Mouse (Mus musculus) neural tube, embryonic 12.5 days (tissue): ENCODE measurements around the gene Gdpd5. TPM values are rescaled to one million over a fixed set of nuclear protein-coding genes. Genes with fewer than 3 reads are reported as not detected.
"Not testable (repeated sequence)": the region's sequence is repeated elsewhere in the genome, so short reads cannot be mapped to it uniquely, and the experiment has no call there.

Source experiments
- ATAC-seq: fragments of 200-750 bp; cut with Nextera tagmentation; 2 replicates; pipeline ENCODE4 v1.8.0; 2017; ENCODE audit warnings: low read depth, mild to moderate bottlenecking, moderate TSS enrichment, moderate library complexity; ENCODE audit not compliant: low FRiP score
- H3K27ac ChIP-seq: fragments of 300-500 bp; sonication (generic); 2 replicates; pipeline ENCODE4 v1.5.1; 2016
- H3K27me3 ChIP-seq: fragments of 300-500 bp; sonication (generic); replicated peaks from 2 replicates; pipeline ENCODE4 v1.6.1; 2016; ENCODE audit warnings: mild to moderate bottlenecking
- H3K36me3 ChIP-seq: fragments of 300-500 bp; sonication (generic); 2 replicates; pipeline ENCODE4 v1.6.1; 2016; ENCODE audit warnings: mild to moderate bottlenecking
- H3K4me1 ChIP-seq: fragments of 300-500 bp; sonication (generic); 2 replicates; pipeline ENCODE4 v1.6.1; 2016
- H3K4me2 ChIP-seq: fragments of 300-500 bp; sonication (generic); replicated peaks from 2 replicates; pipeline ENCODE4 v1.6.1; 2016; ENCODE audit warnings: mild to moderate bottlenecking
- H3K4me3 ChIP-seq: fragments of 300-500 bp; sonication (generic); 2 replicates; pipeline ENCODE4 v1.5.1; 2016
- H3K9ac ChIP-seq: fragments of 300-500 bp; sonication (generic); 2 replicates; pipeline ENCODE4 v1.6.1; 2016; ENCODE audit warnings: mild to moderate bottlenecking
- H3K9me3 ChIP-seq: fragments of 300-500 bp; sonication (generic); 2 replicates; pipeline ENCODE4 v1.6.1; 2016; ENCODE audit warnings: mild to moderate bottlenecking
- WGBS: fragments of 180-500 bp; shearing (Covaris S2); methylation state at CpG from one replicate; pipeline ENCODE4 v1.1.7; 2016; 5-methylcytosine and 5-hydroxymethylcytosine counted together
- polyA plus RNA-seq: library from polyadenylated mRNA; unstranded; fragments of >200 nt; fragmentation: Nextera tagmentation; extraction: Ambion mirVana; gene quantifications from 2 replicates; pipeline ENCODE4 v1.2.1, GENCODE M21; 2016

The Gdpd5 gene
- polyA plus RNA-seq, 1 experiment from 2014 or later: 60.8 TPM

DNA sequence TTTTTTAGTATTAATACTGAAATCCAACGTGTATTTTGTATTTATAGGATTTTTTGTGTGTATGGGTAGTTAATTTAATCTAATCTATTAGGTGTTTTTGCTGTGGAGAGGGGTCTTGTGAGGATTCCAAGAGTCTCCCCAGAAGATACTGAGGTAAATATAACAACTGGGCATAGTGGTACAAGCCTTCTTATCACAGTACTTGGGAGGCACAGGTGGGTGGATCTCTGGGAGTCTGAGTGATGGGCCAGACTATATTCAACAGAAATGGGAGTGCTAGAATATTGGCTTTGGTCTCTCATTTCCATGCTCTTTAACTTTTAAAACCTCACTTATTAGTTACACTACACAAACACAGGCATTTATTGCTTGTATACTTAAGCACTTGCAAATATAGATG is 119.9 kb downstream of the Gdpd5 start:
- Histone ChIP-seq H3K4me2 (no peak overlapping the region), H3K27me3 (no peaks in the 10 kb centered on the region)
- 52% methylated on average over 1 of the region's 1 CpGs for WGBS

DNA sequence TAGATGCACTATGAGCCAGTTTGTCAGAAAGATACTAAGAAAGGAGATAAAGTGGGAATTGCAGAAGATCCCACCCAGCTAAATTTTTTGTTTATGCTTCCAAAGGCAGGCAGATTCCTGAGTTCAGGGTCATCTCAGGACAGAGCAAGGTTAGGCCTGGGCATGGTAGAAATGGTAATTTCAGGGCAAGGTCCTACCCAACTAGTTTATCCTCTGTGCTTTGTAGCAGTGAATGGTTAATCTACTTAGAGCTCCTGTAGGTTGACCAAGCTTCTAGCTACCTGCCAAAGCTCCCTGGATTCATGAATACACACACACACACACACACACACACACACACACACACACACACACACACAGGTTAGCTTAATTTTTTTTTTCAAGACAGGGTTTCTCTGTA is 123.3 kb downstream of the Gdpd5 start:
- Histone ChIP-seq H3K9ac (no peak overlapping the region), H3K4me2 (no peak overlapping the region)
- ATAC-seq: no peak

More for the DNA sequence above, 119.9 kb downstream of the Gdpd5 start:
- Histone ChIP-seq H3K4me3 (no peak overlapping the region), H3K36me3 (no peaks in the 10 kb centered on the region), H3K9ac (no peak overlapping the region), H3K27ac (no peak overlapping the region), H3K9me3 (no peaks in the 10 kb centered on the region), H3K4me1 (no peaks in the 10 kb centered on the region)
- no peak for ATAC-seq

DNA sequence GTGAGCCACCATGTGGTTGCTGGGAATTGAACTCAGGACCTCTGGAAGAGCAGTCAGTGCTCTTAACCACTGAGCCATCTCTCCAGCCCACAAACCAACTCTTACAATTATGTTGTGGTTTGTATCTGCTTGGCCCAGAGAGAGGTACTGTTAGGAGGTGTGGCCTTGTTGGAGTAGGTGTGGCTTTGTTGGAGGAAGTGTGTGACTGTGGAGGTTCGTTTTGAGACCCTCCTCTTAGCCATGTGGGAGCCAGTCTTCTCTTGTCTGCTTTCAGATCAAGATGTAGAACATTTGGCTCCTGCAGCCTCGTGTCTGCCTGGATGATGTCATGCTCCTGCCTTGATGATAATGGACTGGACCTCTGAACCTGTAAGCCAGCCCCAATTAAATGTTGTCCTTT is 127.0 kb downstream of the Gdpd5 start:
- H3K4me2 ChIP-seq, H3K4me1 ChIP-seq, ATAC-seq, H3K9ac ChIP-seq, H3K9me3 ChIP-seq, H3K36me3 ChIP-seq, H3K27ac ChIP-seq, H3K4me3 ChIP-seq, H3K27me3 ChIP-seq: not testable (repeated sequence)
- 42% methylated on average over 2 of the region's 2 CpGs for WGBS

More for the DNA sequence above, 123.3 kb downstream of the Gdpd5 start:
- H3K27ac ChIP-seq: no peak overlapping the region
- H3K9me3 ChIP-seq: 0 out of 2 replicates have a peak, but pooled peaks cover 4% of the 10 kb centered on the region
- no peaks in the 10 kb centered on the region for H3K27me3 ChIP-seq
- H3K4me3 ChIP-seq: no peak overlapping the region
- no peaks in the 10 kb centered on the region for H3K4me1 ChIP-seq
- no peaks in the 10 kb centered on the region for H3K36me3 ChIP-seq

DNA sequence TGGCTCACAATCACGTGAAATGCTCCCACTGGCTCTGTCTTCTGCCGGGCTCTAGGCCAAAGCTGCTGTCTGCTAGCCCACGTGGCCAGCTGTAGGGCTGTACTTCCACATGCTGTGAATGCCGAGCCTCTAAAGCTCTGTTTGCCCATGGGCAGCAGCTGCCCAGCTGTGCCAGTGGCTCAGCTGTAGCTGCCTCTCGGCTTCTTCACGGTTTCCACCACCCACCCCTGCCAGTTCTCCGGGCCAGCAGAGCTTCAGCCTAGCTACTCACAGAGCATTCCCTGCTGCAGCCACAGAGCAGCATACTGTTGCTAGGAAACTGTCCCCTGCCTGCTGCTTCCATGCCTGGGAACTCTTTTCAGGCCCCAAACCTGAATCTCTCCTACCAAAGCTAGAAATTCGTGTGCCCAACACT is 128.9 kb downstream of the Gdpd5 start:
- 0 out of 2 replicates have a peak, but pooled peaks cover 4% of the 10 kb centered on the region for H3K9me3 ChIP-seq
- H3K27me3 ChIP-seq: no peaks in the 10 kb centered on the region
- H3K4me3 ChIP-seq: no peak overlapping the region
- H3K4me1 ChIP-seq: 0 out of 2 replicates have a peak, but pooled peaks cover 8% of the 10 kb centered on the region
- H3K4me2 ChIP-seq: no peak overlapping the region; the same call in 1 of the 2 replicates
- H3K27ac ChIP-seq: no peak overlapping the region
- H3K36me3 ChIP-seq: no peaks in the 10 kb centered on the region
- 0 out of 2 replicates have a peak, but pooled peaks have one; percentile 44 for ATAC-seq
- 11% methylated on average over 8 of the region's 8 CpGs for WGBS
- H3K9ac ChIP-seq: no peak overlapping the region

Other genes with a start within 250 kb of the Gdpd5 start
- 15.0 and 18.3 TPM in 2 replicates for gene Uvrag, start 240.3 kb upstream of the Gdpd5 start, polyA plus RNA-seq
- 11.4 and 13.1 TPM in 2 replicates for gene Dgat2, start 198.7 kb upstream of the Gdpd5 start, polyA plus RNA-seq
- gene Mogat2, start 142.8 kb upstream of the Gdpd5 start, polyA plus RNA-seq: 6.3 and 6.6 TPM in 2 replicates
- 86.6 and 96.9 TPM in 2 replicates for gene Map6, start 114.0 kb upstream of the Gdpd5 start, polyA plus RNA-seq
- gene Serpinh1, start 28.2 kb upstream of the Gdpd5 start, polyA plus RNA-seq: 640 and 651 TPM in 2 replicates
- gene Klhl35, start 84.6 kb downstream of the Gdpd5 start, polyA plus RNA-seq: 41.1 and 46.9 TPM in 2 replicates
- 536 and 541 TPM in 2 replicates for gene Rps3, start 102.3 kb downstream of the Gdpd5 start, polyA plus RNA-seq
- 16.3 and 18.4 TPM in 2 replicates for gene Arrb1, start 154.1 kb downstream of the Gdpd5 start, polyA plus RNA-seq
- 2.9 TPM in 2 replicates for gene Tpbgl, start 245.7 kb downstream of the Gdpd5 start, polyA plus RNA-seq